Mouse (Mus musculus): ENCODE data around the gene Sh2b3.
A peak's percentile ranks its signal among the peaks of the same experiment; 100 is the strongest.

- no peak for TF ChIP-seq CTCF (IDR thresholded peaks at IDR 0.05; ENCODE audit: extremely low read depth, insufficient read length, insufficient replicate concordance, low read depth, low read length)
- TF ChIP-seq POLR2A (IDR thresholded peaks at IDR 0.05; ENCODE audit: low read depth, low read length) = peak; percentile 12; the same call in 1 of the 2 replicates
These were observed 12.3 kb upstream of the Sh2b3 start for GRCm38 (mm10) chr5:121849478-121850349.

Measured in small intestine, adult 2 months (tissue).